Mouse (Mus musculus) cerebellum, adult 11 months (tissue): ENCODE measurements around the gene Olfr993.

Source experiments
- DNase-seq: peaks from one replicate; pipeline ENCODE4 v3.0.0; 2022

The Olfr993 gene

DNA sequence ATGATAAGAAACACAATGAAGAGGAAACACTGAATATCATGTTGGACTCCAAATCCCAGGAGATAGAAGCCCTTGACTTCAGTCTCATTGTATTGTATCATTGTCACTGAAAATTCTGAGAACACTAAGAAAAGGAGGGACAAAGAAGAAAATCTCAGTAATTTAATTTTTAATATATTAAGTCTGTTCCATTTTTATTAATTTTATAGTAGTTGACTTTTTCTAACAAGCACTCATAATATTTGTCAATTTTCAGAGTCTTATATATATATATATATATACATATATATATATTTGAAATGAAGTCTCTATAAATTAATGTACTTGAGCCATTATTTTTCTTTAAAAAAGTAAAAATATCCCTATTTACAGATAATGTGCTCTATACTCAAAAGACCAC lies at the start of gene Olfr993:
Gene Olfr993, minus strand, starts transcription at position 101 of the 400 bp plus-strand sequence.
- no peak for DNase-seq

DNA sequence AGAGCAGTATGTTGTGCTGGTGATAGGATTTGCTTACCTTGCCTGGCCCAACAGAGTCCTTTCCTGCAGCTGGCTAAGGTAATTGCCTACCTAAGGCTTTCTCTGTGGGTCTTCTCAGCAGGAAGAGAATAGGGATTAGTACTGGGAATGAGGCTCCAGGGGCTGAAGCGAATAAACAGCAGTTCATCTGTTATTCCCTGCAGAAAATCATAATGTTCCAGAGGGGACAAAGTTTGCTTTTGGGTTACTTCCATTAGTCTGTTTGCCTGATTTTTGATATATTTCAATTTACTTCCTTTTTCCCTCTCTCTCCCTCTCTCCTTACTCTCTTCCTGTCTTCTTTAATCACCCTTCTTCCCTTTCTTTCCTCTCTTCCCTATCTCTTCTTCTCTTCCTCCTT lies 28.9 kb upstream of the Olfr993 start, which contains the start of gene Olfr995:
Gene Olfr995, minus strand, starts transcription at position 101 of the 400 bp plus-strand sequence.
- no peak for DNase-seq

DNA sequence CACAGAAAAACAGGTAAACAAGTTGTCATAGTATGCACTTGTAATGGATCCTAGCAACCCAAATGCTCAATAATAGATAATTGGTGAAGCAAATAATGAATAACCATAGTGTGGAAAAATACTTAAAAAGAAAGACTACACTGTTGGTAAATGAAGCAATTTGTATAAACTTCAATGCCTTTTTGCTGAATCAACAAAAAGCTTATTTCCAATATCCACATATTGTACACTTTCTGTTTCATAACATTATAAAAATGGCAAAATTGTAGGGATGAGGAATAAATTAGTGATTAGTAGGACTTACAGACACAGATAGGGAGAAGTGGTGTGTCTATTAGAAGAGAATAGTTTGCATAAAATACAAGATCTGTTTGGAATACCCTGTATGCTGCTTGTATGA lies 27.9 kb upstream of the Olfr993 start:
- no peak for DNase-seq

DNA sequence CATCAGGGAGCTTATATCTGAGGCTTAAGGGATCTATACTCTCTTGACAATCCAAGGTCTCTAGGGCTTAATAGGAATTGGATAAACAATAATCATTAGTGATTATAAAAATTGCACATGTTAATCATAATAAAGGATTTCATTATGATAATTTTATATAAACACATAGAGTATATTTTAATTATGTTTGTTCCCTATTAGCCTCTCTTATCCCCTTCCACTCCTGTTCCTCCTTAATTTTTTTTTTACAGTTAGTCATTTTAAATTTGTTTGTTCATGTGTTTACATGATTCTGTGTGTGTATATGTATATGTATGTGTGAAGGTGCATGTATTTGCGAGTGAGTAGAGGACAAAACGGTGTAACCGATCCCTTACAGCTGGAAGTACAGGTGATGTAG lies 21.7 kb upstream of the Olfr993 start, which contains the start of gene Olfr994:
Gene Olfr994, minus strand, starts transcription at position 101 of the 400 bp plus-strand sequence.
- no peak for DNase-seq

DNA sequence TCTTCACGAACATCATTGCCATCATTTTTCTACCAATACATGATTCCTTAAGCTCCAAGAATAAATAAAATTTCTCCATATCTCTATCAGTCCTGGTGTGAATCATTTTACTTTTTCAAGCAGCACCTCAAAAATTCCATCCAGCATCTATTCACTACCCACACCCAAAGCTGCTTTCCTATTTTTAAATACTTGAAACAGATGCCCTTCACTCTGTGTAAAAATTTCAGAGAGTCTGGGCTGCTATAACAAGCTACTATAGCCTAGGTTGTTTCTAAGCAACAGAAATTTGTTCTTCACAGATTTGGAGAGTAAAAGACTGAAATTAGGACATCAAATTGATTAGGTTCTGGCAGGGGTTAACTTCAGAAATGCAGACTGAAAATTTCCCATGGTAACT lies 11.2 kb upstream of the Olfr993 start:
- no peak for DNase-seq

DNA sequence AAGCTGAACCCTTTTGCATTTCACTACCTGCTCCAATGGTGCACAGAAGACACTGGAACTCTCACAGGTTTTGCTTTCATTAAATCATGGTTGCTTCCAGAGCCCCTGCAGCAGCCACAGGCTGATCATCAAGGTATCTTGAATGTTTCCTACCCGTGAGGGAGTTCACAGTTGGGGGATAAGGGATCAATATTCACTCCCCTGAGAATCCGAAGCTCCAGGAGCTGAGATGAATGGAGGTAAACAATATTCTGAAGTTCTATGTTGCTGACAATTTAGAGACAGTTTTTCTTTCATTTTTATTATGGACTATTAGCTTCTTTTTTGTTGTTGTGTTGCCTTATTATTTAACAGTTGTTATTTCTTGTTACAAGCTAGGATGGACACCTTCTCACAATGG lies 5.3 kb downstream of the Olfr993 start, which contains the start of gene Olfr992:
Gene Olfr992, minus strand, starts transcription at position 101 of the 400 bp plus-strand sequence.
- DNase-seq: no peak
